Mouse (Mus musculus): ENCODE data around the gene Pla2g7. TPM values are rescaled to one million over a fixed set of nuclear protein-coding genes. Genes with fewer than 3 reads are reported as not detected.
A peak's percentile ranks its signal among the peaks of the same experiment; 100 is the strongest.
"Not testable (repeated sequence)": the region's sequence is repeated elsewhere in the genome, so short reads cannot be mapped to it uniquely, and the experiment has no call there.

The Pla2g7 gene
- polyA plus RNA-seq (2015; fragmentation: Nextera tagmentation; extraction: Ambion mirVana): 14.5 and 22.4 TPM in 2 replicates

DNA sequence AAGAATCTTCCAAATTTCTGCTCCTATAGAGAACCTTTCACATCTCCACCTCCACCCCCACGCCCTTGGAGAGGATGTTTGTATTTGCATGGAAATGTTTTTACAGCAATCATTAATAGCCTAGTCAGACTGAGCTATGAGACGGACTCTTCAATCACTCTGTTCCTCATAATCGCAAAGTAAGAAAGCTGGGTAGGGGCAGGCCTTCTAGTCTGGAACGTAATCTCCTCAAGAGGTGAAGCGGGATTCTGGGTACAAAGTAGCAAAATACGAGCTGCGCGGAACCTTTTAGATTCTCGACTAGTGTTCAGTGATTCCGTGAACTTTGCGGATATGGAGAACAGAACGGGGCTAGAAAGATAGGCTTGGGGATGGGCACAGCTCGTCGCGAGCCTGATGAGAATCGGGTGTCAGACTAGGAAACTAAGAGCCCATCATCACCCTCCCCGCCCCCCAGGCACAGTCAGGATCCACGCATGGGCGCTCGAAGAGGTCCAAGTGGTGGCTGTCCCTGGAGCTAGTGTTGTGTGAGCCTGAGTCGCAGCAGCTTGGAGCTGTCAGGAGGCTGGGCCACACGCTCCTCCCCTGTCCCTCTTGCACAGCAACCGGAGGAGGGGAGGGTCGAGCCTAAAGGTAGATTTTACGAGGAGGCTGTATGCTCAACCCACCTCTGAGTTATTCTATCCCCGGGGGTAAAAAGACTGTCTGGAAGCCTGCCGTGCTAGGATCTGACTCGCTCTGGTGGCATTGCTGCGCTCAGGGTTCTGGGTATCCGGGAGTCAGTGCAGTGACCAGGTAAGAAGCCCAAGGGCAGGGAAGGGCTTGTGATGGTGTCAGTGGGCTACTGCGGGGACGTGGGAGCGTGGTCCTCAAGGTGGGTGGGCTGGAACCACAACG lies at the start of gene Pla2g7:
Gene Pla2g7, plus strand, starts transcription at position 107 of the 897 bp plus-strand sequence.
- WGBS: under 1% methylated on average over 34 of the region's 34 CpGs
- Histone ChIP-seq H3K27me3 (replicated peaks) (no peaks in the 10 kb centered on the region), H3K9me3 (no peaks in the 10 kb centered on the region), H3K27ac (0 out of 2 replicates have a peak within 1 kb of the TSS, but pooled peaks have one; percentile 25), H3K4me3 (peak within 1 kb of the TSS; percentile 49), H3K36me3 (replicated peaks) (no peaks in the 10 kb centered on the region), H3K4me2 (peak within 1 kb of the TSS; percentile 92), H3K4me1 (peaks cover 7% of the 10 kb centered on the region), H3K9ac (peak within 1 kb of the TSS; percentile 45)
- ATAC-seq (replicated peaks): peak; percentile 90

GRCm38 (mm10) chr17:43518644-43519409 lies 49.1 kb upstream of the Pla2g7 start:
- H3K4me1 ChIP-seq: peaks cover 2% of the 10 kb centered on the region; the same call in 1 of the 2 replicates
- WGBS: 31% methylated on average over 18 of the region's 18 CpGs
- no peaks in the 10 kb centered on the region for H3K36me3 ChIP-seq (replicated peaks)
- no peaks in the 10 kb centered on the region for H3K27me3 ChIP-seq (replicated peaks)
- no peak overlapping the region for H3K27ac ChIP-seq
- peak; percentile 90 for ATAC-seq (replicated peaks)
- peak overlapping the region; percentile 23; the same call in 1 of the 2 replicates for H3K4me2 ChIP-seq
- H3K9me3 ChIP-seq: no peaks in the 10 kb centered on the region
- H3K4me3 ChIP-seq: no peak overlapping the region
- no peak overlapping the region for H3K9ac ChIP-seq

- H3K4me1 ChIP-seq: peaks cover 2% of the 10 kb centered on the region; the same call in 1 of the 2 replicates
- no peak overlapping the region for H3K4me3 ChIP-seq
- no peaks in the 10 kb centered on the region for H3K36me3 ChIP-seq (replicated peaks)
- H3K9ac ChIP-seq: no peak overlapping the region
- H3K9me3 ChIP-seq: no peaks in the 10 kb centered on the region
- H3K27ac ChIP-seq: no peak overlapping the region
- no peak overlapping the region for H3K4me2 ChIP-seq
- H3K27me3 ChIP-seq (replicated peaks): no peaks in the 10 kb centered on the region
- ATAC-seq (replicated peaks): no peak
- 85% methylated on average over 3 of the region's 3 CpGs for WGBS
Measured at GRCm38 (mm10) chr17:43520166-43520565, 47.7 kb upstream of the Pla2g7 start.

GRCm38 (mm10) chr17:43530507-43530906 lies 37.4 kb upstream of the Pla2g7 start:
- no peak overlapping the region for H3K9ac ChIP-seq
- H3K36me3 ChIP-seq (replicated peaks): no peaks in the 10 kb centered on the region
- no peak overlapping the region for H3K27ac ChIP-seq
- no peak for ATAC-seq (replicated peaks)
- H3K27me3 ChIP-seq (replicated peaks): no peaks in the 10 kb centered on the region
- no peak overlapping the region for H3K4me3 ChIP-seq
- H3K4me1 ChIP-seq: peaks cover 6% of the 10 kb centered on the region; the same call in 1 of the 2 replicates
- no peaks in the 10 kb centered on the region for H3K9me3 ChIP-seq
- WGBS: 84% methylated on average over 2 of the region's 2 CpGs
- no peak overlapping the region for H3K4me2 ChIP-seq

- no peaks in the 10 kb centered on the region for H3K36me3 ChIP-seq (replicated peaks)
- no peak overlapping the region for H3K4me3 ChIP-seq
- H3K27me3 ChIP-seq (replicated peaks): no peaks in the 10 kb centered on the region
- H3K27ac ChIP-seq: no peak overlapping the region
- WGBS: 96% methylated on average over 4 of the region's 4 CpGs
- no peak overlapping the region for H3K4me2 ChIP-seq
- no peaks in the 10 kb centered on the region for H3K9me3 ChIP-seq
- peaks cover 6% of the 10 kb centered on the region; the same call in 1 of the 2 replicates for H3K4me1 ChIP-seq
- no peak overlapping the region for H3K9ac ChIP-seq
- no peak for ATAC-seq (replicated peaks)
Measured at GRCm38 (mm10) chr17:43531192-43531591, 36.7 kb upstream of the Pla2g7 start.

GRCm38 (mm10) chr17:43534362-43535222 lies 33.3 kb upstream of the Pla2g7 start:
- Histone ChIP-seq H3K9me3 (no peaks in the 10 kb centered on the region), H3K9ac (no peak overlapping the region), H3K27me3 (replicated peaks) (no peaks in the 10 kb centered on the region), H3K4me2 (peak overlapping the region; percentile 37), H3K4me3 (no peak overlapping the region; the same call in 1 of the 2 replicates), H3K27ac (no peak overlapping the region), H3K36me3 (replicated peaks) (no peaks in the 10 kb centered on the region), H3K4me1 (peaks cover 6% of the 10 kb centered on the region; the same call in 1 of the 2 replicates)
- WGBS: 5% methylated on average over 23 of the region's 23 CpGs
- ATAC-seq (replicated peaks): peak; percentile 78

DNA sequence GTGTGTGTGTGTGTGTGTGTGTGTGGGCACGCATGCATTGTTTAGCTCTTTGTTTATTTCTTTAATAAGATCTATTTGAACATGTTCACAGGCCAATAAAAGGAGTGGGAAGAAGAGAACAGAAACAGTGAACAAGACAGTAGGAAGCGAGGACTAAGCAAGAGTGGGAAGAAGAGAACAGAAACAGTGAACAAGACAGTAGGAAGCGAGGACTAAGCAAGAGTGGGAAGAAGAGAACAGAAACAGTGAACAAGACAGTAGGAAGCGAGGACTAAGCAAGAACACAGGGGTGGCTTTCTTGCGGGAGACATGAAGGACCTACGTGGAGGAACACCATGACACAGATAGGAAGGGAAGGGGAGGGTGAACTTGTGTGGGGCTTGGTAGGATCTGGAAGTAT lies 31.1 kb upstream of the Pla2g7 start:
- not testable (repeated sequence) for ATAC-seq (replicated peaks); H3K4me3 ChIP-seq; H3K4me2 ChIP-seq; H3K27ac ChIP-seq; H3K27me3 ChIP-seq (replicated peaks); H3K36me3 ChIP-seq (replicated peaks); H3K4me1 ChIP-seq; H3K9ac ChIP-seq; H3K9me3 ChIP-seq
- 92% methylated on average over 6 of the region's 6 CpGs for WGBS

DNA sequence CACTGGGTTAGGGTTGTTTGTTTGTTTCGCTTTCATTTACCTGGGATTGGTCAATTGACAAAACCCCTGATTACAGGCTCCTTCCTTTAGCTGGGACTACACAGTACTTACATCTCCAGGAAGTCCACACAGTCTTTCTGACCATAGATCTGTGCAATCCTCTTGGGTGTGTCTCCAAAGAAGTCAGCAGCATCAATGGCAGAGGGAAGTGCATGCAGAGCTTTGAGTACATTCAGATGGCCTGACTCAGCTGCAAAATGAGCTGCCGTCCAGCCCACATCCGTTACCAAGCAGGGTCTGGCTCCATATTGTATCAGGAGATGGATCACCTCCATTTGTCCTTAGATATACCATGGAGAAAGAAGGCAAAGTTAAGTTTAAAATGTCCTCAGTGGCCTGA lies 29.1 kb upstream of the Pla2g7 start:
- no peak overlapping the region for H3K4me3 ChIP-seq
- H3K9ac ChIP-seq: no peak overlapping the region
- no peak for ATAC-seq (replicated peaks)
- no peaks in the 10 kb centered on the region for H3K9me3 ChIP-seq
- no peaks in the 10 kb centered on the region for H3K27me3 ChIP-seq (replicated peaks)
- no peak overlapping the region for H3K27ac ChIP-seq
- 93% methylated on average over 3 of the region's 3 CpGs for WGBS
- H3K4me2 ChIP-seq: no peak overlapping the region
- peaks cover 6% of the 10 kb centered on the region; the same call in 1 of the 2 replicates for H3K4me1 ChIP-seq
- no peaks in the 10 kb centered on the region for H3K36me3 ChIP-seq (replicated peaks)

DNA sequence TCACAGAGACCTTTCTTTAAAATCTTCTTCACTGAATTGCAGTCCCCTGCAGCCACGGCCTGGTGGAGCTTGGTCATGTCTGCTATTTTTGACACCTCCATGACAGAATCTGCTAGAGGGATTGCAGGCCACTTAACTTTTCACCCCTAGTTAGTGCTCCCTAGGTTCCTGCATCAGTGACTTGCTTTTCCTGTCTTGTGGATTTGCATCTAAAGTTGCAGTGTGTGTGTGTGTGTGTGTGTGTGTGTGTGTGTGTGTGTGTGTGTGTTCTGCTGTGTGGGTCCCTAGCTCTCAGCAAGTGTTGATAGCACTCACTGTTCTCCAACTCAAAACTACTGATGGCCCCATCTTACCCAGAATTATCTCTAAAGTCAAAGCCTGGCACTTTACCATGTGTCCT lies 24.4 kb upstream of the Pla2g7 start, which contains the start of gene Ankrd66:
Gene Ankrd66, minus strand, starts transcription at position 101 of the 400 bp plus-strand sequence.
- Histone ChIP-seq H3K4me3 (no peak within 1 kb of the TSS), H3K27ac (no peak within 1 kb of the TSS), H3K4me1 (no peaks in the 10 kb centered on the region), H3K4me2 (no peak within 1 kb of the TSS), H3K36me3 (replicated peaks) (no peaks in the 10 kb centered on the region), H3K9ac (no peak within 1 kb of the TSS), H3K27me3 (replicated peaks) (no peaks in the 10 kb centered on the region), H3K9me3 (no peaks in the 10 kb centered on the region)
- no peak for ATAC-seq (replicated peaks)
- 76% methylated on average over 1 of the region's 1 CpGs for WGBS

DNA sequence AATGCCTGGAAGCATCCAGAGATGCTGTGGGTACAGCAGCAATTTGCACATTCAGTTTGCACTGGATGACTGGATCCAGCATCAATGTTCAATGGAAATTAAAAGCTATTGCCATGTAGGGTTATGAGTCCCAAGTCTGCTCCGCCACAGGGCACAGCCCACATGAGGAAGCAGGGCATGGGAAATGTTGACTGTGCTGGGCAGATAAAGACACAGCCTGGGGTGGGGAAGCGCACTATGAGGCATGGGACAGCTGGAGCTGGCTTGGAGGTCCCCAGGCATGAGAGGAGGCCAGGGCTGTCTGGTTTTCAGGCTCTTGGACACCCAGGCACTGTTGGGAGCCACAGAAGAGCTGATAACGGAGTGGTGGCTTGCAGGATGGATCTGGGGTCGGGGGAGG lies 23.9 kb upstream of the Pla2g7 start:
- no peak overlapping the region for H3K4me2 ChIP-seq
- H3K4me3 ChIP-seq: no peak overlapping the region
- H3K4me1 ChIP-seq: no peaks in the 10 kb centered on the region
- no peak for ATAC-seq (replicated peaks)
- no peak overlapping the region for H3K9ac ChIP-seq
- no peak overlapping the region for H3K27ac ChIP-seq
- H3K9me3 ChIP-seq: no peaks in the 10 kb centered on the region
- WGBS: 89% methylated on average over 4 of the region's 4 CpGs
- H3K27me3 ChIP-seq (replicated peaks): no peaks in the 10 kb centered on the region
- no peaks in the 10 kb centered on the region for H3K36me3 ChIP-seq (replicated peaks)

DNA sequence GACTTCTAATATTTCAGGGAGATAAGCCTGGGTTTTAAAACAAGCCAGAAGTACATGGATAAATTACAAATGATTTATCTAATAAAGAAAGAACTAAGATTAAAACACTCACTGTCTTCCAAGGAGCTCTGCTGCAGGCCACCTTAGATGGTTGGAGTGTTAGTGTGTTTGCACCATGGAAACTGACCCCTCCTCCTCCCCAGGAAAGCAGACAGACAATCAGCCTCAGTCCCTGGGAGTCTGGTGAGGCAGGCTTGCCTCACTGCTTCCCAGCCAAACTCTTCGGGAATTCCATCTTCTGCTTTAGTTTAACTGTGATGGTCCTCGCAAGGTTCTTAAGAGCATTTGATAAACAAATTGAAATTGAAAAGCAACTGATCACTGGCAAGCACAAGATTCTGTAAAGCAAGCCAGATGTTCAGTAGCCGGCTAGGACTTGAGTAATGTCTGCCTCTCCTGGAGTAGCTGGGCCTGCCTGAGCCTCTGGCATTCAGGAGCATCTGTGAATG lies 16.7 kb upstream of the Pla2g7 start:
- H3K4me1 ChIP-seq: no peaks in the 10 kb centered on the region
- no peak overlapping the region for H3K4me2 ChIP-seq
- H3K9me3 ChIP-seq: no peaks in the 10 kb centered on the region
- H3K9ac ChIP-seq: no peak overlapping the region
- ATAC-seq (replicated peaks): no peak
- no peak overlapping the region for H3K4me3 ChIP-seq
- WGBS: 20% methylated on average over 3 of the region's 3 CpGs
- no peaks in the 10 kb centered on the region for H3K36me3 ChIP-seq (replicated peaks)
- H3K27ac ChIP-seq: no peak overlapping the region
- no peaks in the 10 kb centered on the region for H3K27me3 ChIP-seq (replicated peaks)
